ENCODE assay signal across 14 mouse cellular contexts in the genomic region with DNA sequence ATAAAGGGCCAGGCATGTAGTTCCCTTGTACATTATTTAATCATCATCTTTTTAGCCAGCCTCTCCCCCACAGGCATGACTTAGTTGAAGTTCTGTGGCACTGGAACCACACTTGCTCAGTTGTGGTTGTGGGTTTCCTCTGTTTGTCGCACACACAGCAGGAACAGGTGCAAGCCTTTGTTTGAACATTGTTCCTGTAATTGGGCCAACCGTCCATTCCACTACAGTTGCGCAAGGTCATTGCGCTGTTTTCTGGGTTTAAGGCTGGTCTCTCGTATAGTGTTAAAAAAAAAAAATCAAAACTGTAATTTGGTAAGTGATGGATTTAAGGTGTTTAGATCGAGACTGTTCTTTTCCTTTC.
A peak's percentile ranks its signal among the peaks of the same experiment; 100 is the strongest.
DNase-seq lines count a peak whose midpoint lies in the region; ATAC-seq and TF ChIP-seq lines count a peak whose summit lies in the region.
"Had no signal": no experiment of that assay in that cellular context is flagged by ENCODE, and none has a peak within 500 bp of the region (broad histone marks: within the 10 kb centered on the region; RNA-seq: fewer than 3 reads in every experiment).

No protein-coding gene starts in this region.

- peak; percentile 45; the same call in 1 of the 2 replicates for TF ChIP-seq EP300 in liver, postnatal 0 days (IDR thresholded peaks at IDR 0.05; ENCODE audit: low read depth)

- TF ChIP-seq POLR2A in kidney, adult 2 months (IDR thresholded peaks at IDR 0.05; ENCODE audit: low read depth, low read length) = no peak

- TF ChIP-seq CTCF in liver, postnatal 0 days (IDR thresholded peaks at IDR 0.05; ENCODE audit: low read depth) = no peak
- TF ChIP-seq CTCF in kidney, adult 2 months (conservative IDR thresholded peaks at IDR 0.05; ENCODE audit: insufficient read depth, insufficient read length, low read depth, low read length) = no peak

- H3K4me1 ChIP-seq in liver, postnatal 0 days (ENCODE audit: insufficient read depth) = peaks cover 12% of the 10 kb centered on the region
- no peaks in the 10 kb centered on the region for H3K4me1 ChIP-seq in hindbrain, embryonic 14.5 days (replicated peaks; ENCODE audit: control insufficient read depth, insufficient read depth, low read length)
- no peaks in the 10 kb centered on the region for H3K4me1 ChIP-seq in kidney, adult 2 months (ENCODE audit: control insufficient read depth, insufficient read depth, low read length)
- H3K4me1 ChIP-seq: embryonic facial prominence, embryonic 13.5 days had no signal

- no peak overlapping the region for H3K9ac ChIP-seq in liver, postnatal 0 days (replicated peaks)
- H3K9ac ChIP-seq in hindbrain, embryonic 14.5 days = no peak overlapping the region
- H3K9ac ChIP-seq: embryonic facial prominence, embryonic 13.5 days had no signal

- H3K27ac ChIP-seq in liver, postnatal 0 days (ENCODE audit: low read depth) = peak overlapping the region; percentile 29; the same call in 1 of the 2 replicates
- no peak overlapping the region for H3K27ac ChIP-seq in hindbrain, embryonic 14.5 days
- H3K27ac ChIP-seq in kidney, adult 2 months (ENCODE audit: insufficient read depth, low read depth, low read length) = no peak overlapping the region
- H3K27ac ChIP-seq: embryonic facial prominence, embryonic 13.5 days had no signal

- no peaks in the 10 kb centered on the region for H3K9me3 ChIP-seq in liver, postnatal 0 days (ENCODE audit: low read length)
- H3K9me3 ChIP-seq in hindbrain, embryonic 14.5 days (ENCODE audit: control insufficient read depth, low read length) = no peaks in the 10 kb centered on the region
- H3K9me3 ChIP-seq: embryonic facial prominence, embryonic 13.5 days had no signal

- peak; percentile 45 to 63 for DNase-seq in lung, adult 18-20 months
- no peak for DNase-seq in lung, postnatal 4 days
- DNase-seq in liver, postnatal 0 days = peak; percentile 36
- peak; percentile 94 for DNase-seq in thymus, postnatal 0 days (ENCODE audit: low spot score)
- no peak for DNase-seq in hindbrain, embryonic 14.5 days (ENCODE audit: low spot score)
- DNase-seq in embryo, embryonic 10.5 days (ENCODE audit: low spot score) = no peak
- no peak for DNase-seq in kidney, adult 2 months
- DNase-seq: B cell, adult 2 months; cerebellum, adult 8-10 months; kidney, postnatal 25 days had no signal

- ATAC-seq in common myeloid progenitor, adult 5-6 weeks (replicated peaks; ENCODE audit: low read depth, poor library complexity, severe bottlenecking) = peak; percentile 92
- peak; percentile 48 for ATAC-seq in liver, postnatal 0 days
- ATAC-seq in hindbrain, embryonic 14.5 days (ENCODE audit: low FRiP score) = no peak
- ATAC-seq: forebrain, embryonic 14.5 days; hindbrain, embryonic 16.5 days had no signal

- H3K36me3 ChIP-seq in liver, postnatal 0 days (replicated peaks; ENCODE audit: insufficient read depth, low read length) = no peaks in the 10 kb centered on the region
- H3K36me3 ChIP-seq in hindbrain, embryonic 14.5 days (replicated peaks; ENCODE audit: control insufficient read depth, insufficient read depth) = peaks cover 6% of the 10 kb centered on the region; the same call in 1 of the 2 replicates
- H3K36me3 ChIP-seq in kidney, adult 2 months (ENCODE audit: control insufficient read depth, insufficient read depth, low read length) = no peaks in the 10 kb centered on the region

- 39% methylated on average over 6 of the region's 6 CpGs for WGBS in liver, postnatal 0 days (ENCODE audit: insufficient replicate concordance)
- WGBS in hindbrain, embryonic 14.5 days = 90% methylated on average over 6 of the region's 6 CpGs
- 89% methylated on average over 6 of the region's 6 CpGs for WGBS in kidney, adult 2 months

- H3K4me3 ChIP-seq in liver, postnatal 0 days (ENCODE audit: low read depth, low read length) = no peak overlapping the region
- H3K4me3 ChIP-seq in hindbrain, embryonic 14.5 days (replicated peaks; ENCODE audit: low read length) = no peak overlapping the region
- H3K4me3 ChIP-seq in kidney, adult 2 months (ENCODE audit: insufficient read depth, low read depth, low read length) = no peak overlapping the region
- H3K4me3 ChIP-seq: embryonic facial prominence, embryonic 13.5 days had no signal

- H3K4me2 ChIP-seq in liver, postnatal 0 days (ENCODE audit: low read depth, low read length) = no peak overlapping the region
- no peak overlapping the region for H3K4me2 ChIP-seq in hindbrain, embryonic 14.5 days (replicated peaks)
- H3K4me2 ChIP-seq: embryonic facial prominence, embryonic 13.5 days had no signal

- H3K27me3 ChIP-seq in liver, postnatal 0 days (ENCODE audit: insufficient read depth, low read length) = no peaks in the 10 kb centered on the region
- no peaks in the 10 kb centered on the region for H3K27me3 ChIP-seq in hindbrain, embryonic 14.5 days (ENCODE audit: control insufficient read depth, insufficient read depth, low read length)
- no peaks in the 10 kb centered on the region for H3K27me3 ChIP-seq in kidney, adult 2 months (replicated peaks; ENCODE audit: control insufficient read depth, insufficient read depth, low read length)
- H3K27me3 ChIP-seq: embryonic facial prominence, embryonic 13.5 days had no signal

Comparison
In these comparisons a context has a peak if more than half of its experiments do, and no peak if none do; other contexts are left out.
1. DNase-seq: peak in lung, adult 18-20 months (2 of 2), liver, postnatal 0 days (single experiment) and thymus, postnatal 0 days (single experiment); none in lung, postnatal 4 days (0 of 2), hindbrain, embryonic 14.5 days (single experiment), embryo, embryonic 10.5 days (single experiment) and kidney, adult 2 months (single experiment).